Mouse (Mus musculus): ENCODE results near the gene Gm16867.
"Not testable (repeated sequence)": the region's sequence is repeated elsewhere in the genome, so short reads cannot be mapped to it uniquely, and the experiment has no call there.

GRCm38 (mm10) chr14:69417545-69417944, 85.6 kb downstream of the Gm16867 start:
- not testable (repeated sequence) for TF ChIP-seq CTCF, EP300 (IDR thresholded peaks at IDR 0.05; ENCODE audit: low read depth)
